Mouse (Mus musculus) 3134 (cell line): ENCODE measurements around the gene Cfb.

Source experiments
- DNase-seq: peaks from one replicate; pipeline ENCODE4 v3.0.0-alpha.2; 2011; ENCODE audit warnings: low spot score; ENCODE audit not compliant: insufficient read length; ENCODE audit errors: extremely low read depth

Gene Cfb

GRCm38 (mm10) chr17:34885615-34886014 is 23.3 kb upstream of the Cfb start:
- DNase-seq: no peak

GRCm38 (mm10) chr17:34884704-34885103 is 22.4 kb upstream of the Cfb start:
- DNase-seq: no peak

- DNase-seq: no peak
These were observed 21.0 kb upstream of the Cfb start for GRCm38 (mm10) chr17:34883332-34883731.

- DNase-seq: no peak
These were observed 19.5 kb upstream of the Cfb start, which contains the start of gene Gm20547 for GRCm38 (mm10) chr17:34881683-34882310. Gene Gm20547 (minus strand): TSS chr17:34882042.

- DNase-seq: peak; percentile 45
These were observed 18.8 kb upstream of the Cfb start for GRCm38 (mm10) chr17:34881166-34881565.

- no peak for DNase-seq
These were observed 17.1 kb upstream of the Cfb start, which contains the start of gene Zbtb12 for GRCm38 (mm10) chr17:34879336-34879879. Gene Zbtb12 (plus strand): TSS chr17:34879483.

- no peak for DNase-seq
These were observed 12.0 kb upstream of the Cfb start for GRCm38 (mm10) chr17:34874321-34874720.

GRCm38 (mm10) chr17:34865981-34866380 is 3.7 kb upstream of the Cfb start:
- no peak for DNase-seq

GRCm38 (mm10) chr17:34861704-34862415 is 458 bp downstream of the Cfb start:
- no peak for DNase-seq

GRCm38 (mm10) chr17:34860514-34860913 is 1.8 kb downstream of the Cfb start:
- DNase-seq: no peak

- DNase-seq: no peak
These were observed 3.6 kb downstream of the Cfb start for GRCm38 (mm10) chr17:34858670-34859069.

- DNase-seq: no peak
These were observed 6.5 kb downstream of the Cfb start for GRCm38 (mm10) chr17:34855825-34856224.

GRCm38 (mm10) chr17:34854761-34855160 is 7.6 kb downstream of the Cfb start:
- DNase-seq: no peak

- no peak for DNase-seq
These were observed 8.8 kb downstream of the Cfb start for GRCm38 (mm10) chr17:34853511-34853910.

- DNase-seq: no peak
These were observed 11.7 kb downstream of the Cfb start for GRCm38 (mm10) chr17:34850517-34851125.

- DNase-seq: peak; percentile 98
These were observed 12.4 kb downstream of the Cfb start, which contains the start of the genes Skiv2l and Nelfe for GRCm38 (mm10) chr17:34849722-34850516. Gene Skiv2l (minus strand): TSS chr17:34850210. Gene Nelfe (plus strand): TSS chr17:34850391.

- no peak for DNase-seq
These were observed 14.7 kb downstream of the Cfb start for GRCm38 (mm10) chr17:34847615-34848014.

- DNase-seq: no peak
These were observed 15.1 kb downstream of the Cfb start for GRCm38 (mm10) chr17:34847192-34847591.

- no peak for DNase-seq
These were observed 17.4 kb downstream of the Cfb start for GRCm38 (mm10) chr17:34844884-34845283.

GRCm38 (mm10) chr17:34840736-34841307 is 21.5 kb downstream of the Cfb start:
- no peak for DNase-seq
